Mouse (Mus musculus): ENCODE results near the gene Arfip1.

Arfip1 gene

GRCm38 (mm10) chr3:84450651-84451050, 131.8 kb downstream of the Arfip1 start:
- DNase-seq, result no peak

- DNase-seq, result no peak
Observed at GRCm38 (mm10) chr3:84449015-84449414, 133.4 kb downstream of the Arfip1 start.

- no peak for DNase-seq
Observed at GRCm38 (mm10) chr3:84447803-84448202, 134.6 kb downstream of the Arfip1 start.
